Mouse (Mus musculus): ENCODE measurements around the gene Brd4.

The Brd4 gene

GRCm38 (mm10) chr17:32284262-32285137 lies at the start of gene Brd4:
Gene Brd4 (minus strand): TSS chr17:32284722.
- peak; percentile 89 to 91 for DNase-seq

DNA sequence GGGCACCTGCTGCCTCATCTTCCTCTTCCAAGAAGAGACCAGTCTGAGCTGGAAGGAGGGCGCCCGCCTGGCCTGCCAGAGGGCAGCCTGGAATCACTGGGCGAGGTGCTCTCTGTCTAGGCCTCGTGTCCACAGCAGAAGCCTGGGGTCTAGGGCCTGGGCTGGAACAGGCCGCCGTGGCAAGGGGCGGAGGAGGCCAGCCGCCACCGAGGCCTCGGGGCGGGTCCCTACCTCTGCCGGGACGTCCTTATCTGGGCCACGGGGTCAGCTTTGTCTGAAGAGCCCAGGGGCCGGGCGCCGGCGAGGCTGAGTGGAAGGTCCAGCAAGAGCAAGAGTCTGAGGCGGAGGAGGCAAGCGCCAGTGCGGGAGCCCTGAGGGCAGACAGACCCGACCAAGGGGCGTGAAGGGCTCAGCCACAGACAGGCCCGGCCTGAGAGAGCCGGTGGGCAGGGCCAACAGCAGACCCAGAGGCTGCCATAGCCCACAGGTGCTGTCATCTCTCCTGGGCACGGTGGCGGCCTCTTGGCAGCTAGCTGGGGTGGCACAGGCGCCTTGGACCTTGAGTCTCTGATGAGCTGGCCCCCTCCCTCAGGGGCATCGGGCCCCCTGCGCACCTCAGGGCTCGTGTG lies 49.3 kb upstream of the Brd4 start:
- peak in 1 of 2 experiments; percentile 13 for DNase-seq

DNA sequence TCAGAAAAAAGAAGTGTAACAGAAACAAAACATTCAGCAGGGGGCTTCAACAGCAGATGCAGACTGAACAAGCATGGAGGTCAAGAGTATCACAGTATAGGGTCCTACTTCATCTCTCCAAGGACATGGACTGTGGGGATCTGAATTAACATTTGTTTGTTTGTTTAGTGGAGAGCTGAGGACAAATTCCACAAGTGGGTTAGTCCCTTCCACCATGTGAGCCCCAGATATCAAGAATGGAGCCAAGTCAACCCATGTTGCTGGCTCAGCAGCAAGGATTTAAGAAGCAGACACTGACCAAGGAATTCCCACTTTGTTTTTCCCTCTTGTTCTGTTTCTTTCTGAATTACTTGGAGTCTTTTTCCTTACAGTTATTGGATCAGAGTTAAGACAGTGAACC lies 43.0 kb upstream of the Brd4 start:
- no peak for DNase-seq

- DNase-seq, result no peak
Measured at GRCm38 (mm10) chr17:32322809-32323208, 38.3 kb upstream of the Brd4 start.

GRCm38 (mm10) chr17:32321836-32322235 lies 37.3 kb upstream of the Brd4 start:
- DNase-seq, result no peak

DNA sequence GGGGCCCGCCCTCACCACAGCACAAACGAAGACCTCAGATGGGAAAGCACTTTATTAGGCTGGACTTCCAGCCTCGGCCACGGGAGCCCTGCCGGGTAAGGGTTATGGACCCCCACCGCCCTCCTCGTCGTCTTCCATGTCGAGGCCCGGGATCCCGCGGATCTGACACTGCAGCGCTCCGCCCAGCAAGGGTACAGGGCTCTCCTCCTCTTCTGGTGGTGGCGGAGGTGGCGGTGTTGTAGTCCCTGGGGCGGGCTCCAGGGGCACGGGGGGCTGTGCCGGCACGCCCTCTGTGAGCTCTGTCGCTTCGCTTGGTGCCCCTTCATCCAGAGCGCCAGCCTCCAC lies 36.8 kb upstream of the Brd4 start:
- DNase-seq, result no peak

DNA sequence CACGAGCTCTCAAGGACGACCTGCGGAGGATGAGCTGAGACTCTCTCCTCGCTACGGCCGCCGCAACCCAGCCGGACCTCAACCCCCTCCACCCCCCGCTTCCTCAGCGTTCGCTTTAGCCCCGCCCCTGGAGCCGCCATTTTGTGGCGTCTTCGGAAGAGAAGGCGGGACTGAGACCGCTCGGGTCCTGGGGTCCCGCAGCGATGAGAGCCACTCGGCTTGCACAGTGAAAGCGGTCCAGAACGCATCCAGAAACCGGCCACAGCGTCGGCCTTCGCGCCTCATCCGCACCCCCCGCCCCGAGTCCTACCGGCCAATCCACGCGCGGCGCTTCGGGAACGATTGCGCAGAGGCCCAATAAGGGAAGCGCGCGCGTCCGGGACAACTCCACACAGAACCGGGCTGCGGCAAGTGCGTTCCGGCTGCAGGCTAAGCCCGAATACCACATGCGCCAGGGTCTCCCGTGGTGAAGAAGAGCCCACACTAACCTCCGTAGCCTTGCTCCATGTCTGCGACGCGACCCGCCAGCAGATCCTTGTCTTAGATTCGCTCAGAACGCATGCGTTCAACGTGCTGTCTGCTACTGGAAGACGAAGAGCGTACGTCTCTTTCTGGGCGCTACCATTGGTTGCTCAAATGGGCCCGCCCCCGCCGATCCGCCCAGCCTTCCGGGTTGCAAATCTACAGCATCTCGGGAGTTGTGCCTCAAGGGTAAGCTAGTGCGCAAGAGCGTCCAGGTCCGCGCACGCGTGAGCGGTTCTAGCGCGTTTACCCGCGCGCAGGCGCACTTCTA lies 36.3 kb upstream of the Brd4 start, which contains the start of gene Akap8:
Gene Akap8 (minus strand): TSS at position 642 of the 793 bp plus-strand sequence.
- peak; percentile 96 to 98 for DNase-seq

GRCm38 (mm10) chr17:32319950-32320349 lies 35.4 kb upstream of the Brd4 start:
- DNase-seq, result no peak

DNA sequence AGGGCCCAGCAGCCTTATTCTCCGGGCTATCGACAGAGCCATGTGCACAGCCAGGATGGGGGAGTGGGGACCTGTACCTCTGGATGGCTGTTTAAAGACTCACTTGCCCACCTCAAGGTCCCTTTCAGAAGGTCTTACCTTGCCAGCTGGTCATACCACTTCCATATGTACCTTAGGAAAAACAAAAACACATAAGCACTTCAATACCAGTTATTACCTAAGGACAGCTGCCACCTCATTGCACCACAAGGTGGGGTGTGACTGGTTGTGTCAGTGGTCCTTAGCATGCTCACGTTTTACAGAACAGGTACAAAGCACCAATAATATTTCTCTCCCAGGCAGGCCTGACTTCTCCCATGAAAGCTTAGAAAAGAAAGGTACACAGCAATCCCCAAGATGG lies 33.2 kb upstream of the Brd4 start:
- DNase-seq, result no peak

- no peak for DNase-seq
Measured at GRCm38 (mm10) chr17:32317032-32317431, 32.5 kb upstream of the Brd4 start.

DNA sequence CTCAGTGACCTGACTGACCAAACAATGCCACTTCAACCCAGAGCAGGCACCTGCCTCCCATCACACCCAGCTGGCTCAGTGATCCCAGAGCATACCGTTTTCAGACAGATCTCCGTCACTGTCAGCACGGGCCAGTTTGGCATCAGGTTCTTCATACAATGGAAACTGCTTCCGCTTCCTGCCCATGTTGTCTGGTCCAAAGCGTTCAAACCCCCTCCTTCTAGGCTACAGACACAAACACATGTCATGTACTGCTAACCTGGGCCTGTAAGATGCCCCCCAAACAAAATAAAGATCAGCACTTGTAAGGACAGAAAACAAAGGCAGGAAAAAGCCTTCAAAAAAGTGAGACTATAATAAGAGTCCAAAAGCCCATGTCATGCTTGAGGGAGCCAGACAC lies 31.0 kb upstream of the Brd4 start:
- no peak for DNase-seq

DNA sequence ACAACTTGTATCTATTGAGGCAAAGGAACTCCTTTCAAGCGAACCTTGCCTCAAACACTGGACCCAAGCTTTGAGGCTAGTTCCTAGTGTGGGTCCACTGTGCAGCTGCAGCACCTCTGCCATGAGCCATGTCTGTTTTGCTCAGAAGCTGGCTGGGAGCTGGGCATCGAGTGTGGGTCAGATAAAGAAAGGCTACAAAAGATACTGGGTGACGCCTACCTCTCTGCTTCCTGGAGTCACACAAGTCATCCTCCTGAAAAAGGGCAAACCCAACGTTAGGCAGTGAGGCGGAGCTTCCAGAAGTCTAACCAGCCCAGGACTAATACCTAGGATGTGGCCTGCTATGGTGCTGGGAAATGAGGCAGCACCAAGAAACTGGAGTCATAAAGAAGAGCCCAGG lies 29.4 kb upstream of the Brd4 start:
- no peak for DNase-seq

- DNase-seq, result no peak
Measured at GRCm38 (mm10) chr17:32312801-32313200, 28.3 kb upstream of the Brd4 start.

- DNase-seq, result no peak
Measured at GRCm38 (mm10) chr17:32307963-32308362, 23.4 kb upstream of the Brd4 start.

GRCm38 (mm10) chr17:32298125-32298524 lies 13.6 kb upstream of the Brd4 start:
- no peak for DNase-seq

DNA sequence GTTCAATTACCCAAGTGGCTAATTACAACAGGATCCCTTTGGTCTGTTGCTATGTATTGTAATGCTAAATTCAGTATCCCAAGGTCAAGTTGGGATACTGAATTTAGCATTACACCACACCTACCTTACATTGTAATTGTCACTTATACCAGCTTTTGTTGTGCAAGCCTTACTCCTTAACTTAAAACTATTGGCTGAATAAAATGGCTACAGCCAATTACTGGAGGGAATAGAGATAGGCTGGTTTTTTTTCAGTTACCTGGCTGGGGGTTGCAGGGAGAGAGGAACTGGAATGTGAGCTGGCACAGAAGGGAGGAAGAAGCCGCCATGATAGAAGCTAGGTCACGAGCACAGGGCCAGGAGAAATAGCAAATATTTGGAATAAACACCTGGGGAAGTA lies 11.4 kb upstream of the Brd4 start:
- no peak for DNase-seq

DNA sequence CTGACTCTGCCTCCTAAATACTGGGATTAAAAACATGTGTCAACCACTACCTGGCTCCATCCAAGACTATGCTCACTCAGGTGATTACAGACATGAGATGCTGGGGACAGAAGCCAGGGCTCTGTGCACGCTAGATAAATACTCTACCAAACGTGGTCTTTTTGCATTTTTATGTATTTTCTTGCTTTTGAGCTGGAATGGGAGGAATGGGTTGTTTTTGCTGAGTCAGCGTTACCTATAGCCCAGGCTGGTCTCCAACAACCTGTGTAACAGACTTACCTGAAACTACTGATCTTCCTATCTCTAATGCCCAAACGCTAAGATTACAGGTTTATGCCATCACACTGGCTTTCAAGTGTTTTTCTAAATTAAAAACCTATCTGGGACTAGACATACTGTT lies 10.6 kb upstream of the Brd4 start:
- DNase-seq, result no peak

GRCm38 (mm10) chr17:32285138-32285670 lies 682 bp upstream of the Brd4 start:
- DNase-seq, result no peak

DNA sequence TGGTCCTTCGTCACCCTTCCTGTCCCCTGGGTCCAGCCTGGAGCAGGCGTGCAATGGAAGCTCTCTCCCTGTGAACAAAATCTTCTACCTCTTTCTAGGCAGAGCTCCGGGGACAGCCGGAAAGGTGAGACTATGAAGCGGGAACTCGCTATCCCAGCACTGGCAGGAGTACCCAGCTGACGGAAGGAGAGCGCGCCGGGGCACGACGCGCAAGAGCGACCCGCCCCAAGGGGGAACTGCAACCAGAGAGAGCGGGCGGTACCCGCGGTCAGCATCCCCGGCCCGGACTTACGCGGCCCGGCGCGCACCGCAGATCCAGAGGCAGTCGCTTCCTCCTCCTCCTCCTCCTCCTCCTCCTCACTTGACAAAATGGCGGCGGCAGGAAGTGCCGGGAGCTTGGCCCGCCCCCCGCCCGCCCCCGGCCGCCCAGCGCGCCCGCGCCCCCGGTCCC lies 726 bp downstream of the Brd4 start:
- peak; percentile 62 to 70 for DNase-seq

DNA sequence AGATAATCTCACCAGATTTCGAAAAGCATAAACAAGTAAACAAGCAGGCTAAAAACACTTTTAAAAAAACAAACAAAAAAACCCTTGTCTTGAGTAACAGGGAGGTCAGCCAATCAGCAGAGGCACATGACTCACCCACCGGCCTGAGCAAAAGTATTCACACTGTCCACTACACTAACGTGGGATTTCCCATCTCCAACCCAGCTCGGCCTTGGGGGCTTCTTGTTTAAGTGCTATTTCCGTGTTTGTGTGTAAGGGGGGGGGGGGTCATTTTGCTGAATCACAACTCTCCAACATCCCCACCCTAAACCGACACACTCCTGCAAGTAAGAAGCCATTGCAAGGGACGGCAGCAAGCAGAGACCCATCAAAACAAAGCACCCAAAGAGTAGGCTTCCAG lies 1.2 kb downstream of the Brd4 start:
- no peak for DNase-seq

DNA sequence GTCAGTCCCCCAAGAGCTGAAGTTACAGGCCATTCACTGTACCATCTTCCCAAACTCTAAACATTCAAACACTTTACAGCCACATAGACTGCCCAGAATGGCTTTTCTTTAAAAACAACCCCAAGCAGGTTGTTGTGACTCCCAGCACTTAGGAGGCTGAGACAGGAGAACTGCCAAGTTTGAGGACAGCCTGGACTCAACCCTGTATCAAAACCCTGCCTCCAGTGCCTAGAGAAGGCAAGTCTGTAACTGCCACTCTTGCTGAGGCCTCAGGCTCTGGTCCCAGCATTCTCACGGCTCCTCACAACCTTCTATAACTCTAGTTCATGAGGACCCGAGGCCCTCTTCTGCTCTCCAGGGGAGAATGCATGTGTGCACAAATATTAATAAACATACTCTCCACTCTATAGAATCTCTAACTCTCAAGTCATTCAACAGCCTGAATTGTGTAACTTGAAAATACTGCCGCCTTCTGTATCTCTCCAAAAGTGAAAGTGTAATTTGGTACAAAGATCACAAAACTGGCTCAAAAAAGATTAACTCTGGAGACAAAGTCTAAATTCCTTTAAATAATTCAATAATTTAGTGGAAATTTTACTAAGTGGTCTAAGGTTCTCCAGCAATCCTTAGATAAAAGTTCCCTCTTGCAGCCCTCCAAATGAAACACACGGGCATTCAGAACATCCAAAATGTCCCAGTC lies 2.8 kb downstream of the Brd4 start:
- no peak for DNase-seq

DNA sequence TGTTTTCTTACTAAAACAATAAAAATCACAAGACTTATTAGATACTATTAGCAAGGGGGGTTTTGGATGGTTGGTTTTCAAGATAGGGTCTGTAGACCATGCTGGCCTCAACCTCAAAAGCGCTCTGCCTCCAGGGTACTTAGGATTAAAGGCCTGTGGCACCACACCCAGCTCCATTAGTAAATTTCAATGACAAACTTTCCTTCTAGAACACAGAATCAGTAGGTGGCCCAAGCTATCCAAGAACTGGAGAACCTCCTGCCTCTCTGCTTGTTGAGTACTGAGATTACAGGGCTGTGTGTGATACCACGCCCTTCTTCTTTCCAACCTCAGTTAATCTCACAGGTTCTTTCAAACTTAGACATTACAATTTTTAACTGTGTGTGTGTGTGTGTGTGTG lies 3.4 kb downstream of the Brd4 start:
- no peak for DNase-seq

DNA sequence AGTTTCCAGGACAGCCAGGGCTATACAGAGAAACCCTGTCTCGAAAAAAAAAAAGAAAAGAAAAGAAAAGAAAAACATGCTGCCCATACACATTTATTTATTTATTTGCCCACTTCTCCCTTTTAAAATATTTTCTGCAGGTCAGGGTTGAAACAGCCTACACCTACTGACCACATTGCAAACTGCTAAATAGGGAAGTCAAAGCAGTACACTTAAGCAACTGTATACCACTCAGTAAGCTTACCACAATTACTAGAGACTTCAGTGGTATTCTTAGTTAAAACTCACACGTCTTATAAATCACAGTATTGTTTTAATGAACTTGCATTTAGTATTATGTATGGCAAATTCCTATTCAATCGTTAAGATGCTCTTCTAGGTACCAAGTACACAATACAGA lies 3.9 kb downstream of the Brd4 start:
- no peak for DNase-seq
